Mouse (Mus musculus) limb, embryonic 13.5 days (tissue): ENCODE measurements around the gene AI987944. TPM values are rescaled to one million over a fixed set of nuclear protein-coding genes. Genes with fewer than 3 reads are reported as not detected.

Experiments
- ATAC-seq: fragments of 200-750 bp; cut with Nextera tagmentation; 2 replicates; pipeline ENCODE4 v1.8.0; 2017; ENCODE audit warnings: low read depth, moderate number of reproducible peaks, moderate TSS enrichment; ENCODE audit not compliant: low FRiP score
- H3K27ac ChIP-seq: fragments of 300-500 bp; sonication (generic); 2 replicates; pipeline ENCODE4 v1.5.1; 2015; ENCODE audit warnings: inconsistent platforms, mild to moderate bottlenecking, moderate library complexity
- H3K27me3 ChIP-seq: fragments of 300-500 bp; sonication (generic); 2 replicates; pipeline ENCODE4 v1.6.1; 2015; ENCODE audit warnings: mild to moderate bottlenecking, inconsistent platforms
- H3K36me3 ChIP-seq: fragments of 300-500 bp; sonication (generic); 2 replicates; pipeline ENCODE4 v1.6.1; 2015; ENCODE audit warnings: inconsistent platforms, mild to moderate bottlenecking, moderate library complexity
- H3K4me1 ChIP-seq: fragments of 300-500 bp; sonication (generic); 2 replicates; pipeline ENCODE4 v1.6.1; 2015; ENCODE audit warnings: inconsistent platforms
- H3K4me2 ChIP-seq: fragments of 300-500 bp; sonication (generic); replicated peaks from 2 replicates; pipeline ENCODE4 v1.6.1; 2015; ENCODE audit warnings: inconsistent platforms, mild to moderate bottlenecking, moderate library complexity
- H3K4me3 ChIP-seq: fragments of 300-500 bp; sonication (generic); 2 replicates; pipeline ENCODE4 v1.5.1; 2015; ENCODE audit warnings: moderate library complexity, mild to moderate bottlenecking, inconsistent platforms
- H3K9ac ChIP-seq: fragments of 300-500 bp; sonication (generic); 2 replicates; pipeline ENCODE4 v1.6.1; 2015; ENCODE audit warnings: mild to moderate bottlenecking, inconsistent platforms
- H3K9me3 ChIP-seq: fragments of 300-500 bp; sonication (generic); 2 replicates; pipeline ENCODE4 v1.6.1; 2016; ENCODE audit warnings: inconsistent platforms
- WGBS: fragments of 180-500 bp; shearing (Covaris S2); methylation state at CpG from one replicate; pipeline ENCODE4 v1.1.7; 2015; 5-methylcytosine and 5-hydroxymethylcytosine counted together
- polyA plus RNA-seq: library from polyadenylated mRNA; unstranded; fragments of >200 nt; fragmentation: Nextera tagmentation; extraction: Ambion mirVana; gene quantifications from 2 replicates; pipeline ENCODE4 v1.2.1, GENCODE M21; 2015

Gene AI987944
- 11.1 and 11.9 TPM in 2 replicates for polyA plus RNA-seq

- ATAC-seq, result peak; percentile 99
- Histone ChIP-seq H3K27ac (peak within 1 kb of the TSS; percentile 78), H3K27me3 (no peaks in the 10 kb centered on the region), H3K9ac (peak within 1 kb of the TSS; percentile 72), H3K4me1 (no peaks in the 10 kb centered on the region), H3K4me2 (peak within 1 kb of the TSS; percentile 64), H3K36me3 (no peaks in the 10 kb centered on the region), H3K9me3 (no peaks in the 10 kb centered on the region), H3K4me3 (peak within 1 kb of the TSS; percentile 58)
- under 1% methylated on average over 25 of the region's 25 CpGs for WGBS
Measured at GRCm38 (mm10) chr7:41393048-41393971, at the start of gene AI987944. Gene AI987944 (minus strand): TSS chr7:41393379.

GRCm38 (mm10) chr7:41394130-41394529 lies 951 bp upstream of the AI987944 start:
- Histone ChIP-seq H3K36me3 (no peaks in the 10 kb centered on the region), H3K9ac (no peak overlapping the region), H3K27me3 (no peaks in the 10 kb centered on the region), H3K4me3 (no peak overlapping the region), H3K27ac (no peak overlapping the region), H3K4me2 (no peak overlapping the region), H3K4me1 (no peaks in the 10 kb centered on the region), H3K9me3 (no peaks in the 10 kb centered on the region)
- WGBS, result 74% methylated on average over 4 of the region's 4 CpGs
- no peak for ATAC-seq

Other genes with a start within 250 kb of the AI987944 start
- not detected in 2 replicates for gene Gm5592, start 239.5 kb downstream of the AI987944 start, polyA plus RNA-seq
- gene Vmn2r57, start 55.3 kb upstream of the AI987944 start, polyA plus RNA-seq, result 0.31 and 0.39 TPM in 2 replicates
- 0.13 TPM in 2 replicates for gene Gm20449, start 106.0 kb upstream of the AI987944 start, polyA plus RNA-seq
- gene AW146154, start 106.5 kb upstream of the AI987944 start, polyA plus RNA-seq, result 10.3 and 11.3 TPM in 2 replicates
- gene Gm6871, start 180.3 kb upstream of the AI987944 start, polyA plus RNA-seq, result not detected in 2 replicates
- gene 2610021A01Rik, start 205.9 kb upstream of the AI987944 start, polyA plus RNA-seq, result 12.5 and 12.8 TPM in 2 replicates
- 14.0 and 15.4 TPM in 2 replicates for gene Zfp788, start 239.8 kb upstream of the AI987944 start, polyA plus RNA-seq